Mouse (Mus musculus) adrenal gland, postnatal 4 days (tissue): Measurements from ENCODE around the gene Kctd11. TPM values are rescaled to one million over a fixed set of nuclear protein-coding genes. Genes with fewer than 3 reads are reported as not detected.
A peak's percentile ranks its signal among the peaks of the same experiment; 100 is the strongest.
"Not testable (repeated sequence)": the region's sequence is repeated elsewhere in the genome, so short reads cannot be mapped to it uniquely, and the experiment has no call there.

ENCODE experiments used
- DNase-seq, 2 experiments: peaks; one replicate each; pipeline ENCODE4 v3.0.0; 2021 to 2022; ENCODE audit warnings: low spot score in 2 of 2, mixed read lengths in 2 of 2
- long read RNA-seq, 2 experiments: library from polyadenylated mRNA; stranded (forward); transcript quantifications; one replicate each; pipeline ENCODE4 v2.0.0; 2021
- total RNA-seq, 2 experiments: library from RNA; stranded (reverse); gene quantifications; 2 replicates each; pipeline ENCODE4 v1.2.3; 2021

The Kctd11 gene
- 1 to 10 TPM; 3.4 to 4.1 TPM for total RNA-seq
- long read RNA-seq, experiment 1, result 0 reads
- long read RNA-seq, experiment 2, transcript Kctd11-201 (1 exons, 3,146 nt), result major isoform, 8 of 8 reads
- long read RNA-seq, experiment 2, partial matches to known transcripts, result 0 of 8 reads
- long read RNA-seq, experiment 2, other reads (novel, unspliced or antisense), result 0 of 8 reads

GRCm38 (mm10) chr11:69880853-69881603, at the start of gene Kctd11:
TSS of gene Kctd11 (minus strand) at chr11:69881406.
- DNase-seq, result peak; percentile 67 to 83

DNA sequence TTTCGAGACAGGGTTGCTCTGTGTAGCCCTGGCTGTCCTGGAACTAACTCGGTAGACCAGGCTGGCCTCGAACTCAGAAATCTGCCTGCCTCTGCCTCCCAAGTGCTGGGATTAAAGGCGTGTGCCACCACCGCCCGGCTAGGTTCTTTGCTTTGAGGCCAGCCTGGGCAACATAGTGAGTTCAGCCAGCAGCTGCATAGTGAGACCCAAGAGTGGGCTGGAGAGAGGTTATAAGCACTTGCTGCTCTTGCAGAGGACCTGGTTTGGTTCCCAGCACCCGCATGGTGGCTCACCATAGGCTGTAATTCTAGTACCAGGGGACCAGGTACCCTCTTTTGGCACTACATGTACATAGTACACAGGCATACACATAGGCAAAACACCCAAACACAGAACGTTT, 49.0 kb upstream of the Kctd11 start:
- DNase-seq, result not testable (repeated sequence)

- DNase-seq, result no peak
Observed at GRCm38 (mm10) chr11:69929712-69930111, 48.5 kb upstream of the Kctd11 start.

GRCm38 (mm10) chr11:69927501-69927900, 46.3 kb upstream of the Kctd11 start:
- DNase-seq, result no peak

GRCm38 (mm10) chr11:69922796-69923195, 41.6 kb upstream of the Kctd11 start:
- DNase-seq, result no peak

DNA sequence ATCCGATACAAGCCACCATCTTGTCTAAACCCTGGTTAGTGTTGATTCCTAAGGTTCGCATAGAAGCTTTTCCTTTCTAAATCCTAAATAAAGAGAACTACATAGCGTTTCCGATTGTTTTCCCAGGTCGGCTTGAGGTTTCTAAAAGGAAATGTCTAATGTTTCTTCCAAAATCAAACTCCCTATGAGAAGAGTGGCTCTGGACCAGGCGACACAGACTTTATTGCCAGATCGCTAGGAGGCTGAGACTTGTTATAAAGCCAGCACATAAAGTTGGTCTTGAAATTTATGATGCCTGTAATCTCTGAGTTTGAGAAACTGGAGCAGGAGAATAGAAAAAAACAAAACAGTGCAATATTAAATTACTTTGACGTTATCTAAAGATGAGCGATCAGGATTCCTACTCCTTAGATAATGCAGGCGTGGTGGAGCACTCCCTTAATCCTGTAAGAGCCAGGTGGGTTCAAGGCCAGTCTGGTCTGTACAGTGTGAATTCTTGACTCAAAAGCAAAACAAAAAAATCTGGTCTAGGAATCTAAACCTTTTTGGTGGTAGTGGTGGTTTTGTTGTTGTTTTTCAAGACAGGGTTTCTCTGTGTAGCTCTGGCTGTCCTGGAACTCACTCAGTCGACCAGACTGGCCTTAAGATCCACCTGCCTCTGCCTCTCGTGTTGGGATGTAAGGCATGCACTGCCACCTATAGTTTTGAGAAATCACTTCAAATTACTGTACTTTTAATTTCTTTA, 41.0 kb upstream of the Kctd11 start:
- no peak for DNase-seq

GRCm38 (mm10) chr11:69921114-69922011, 40.2 kb upstream of the Kctd11 start, which contains the start of gene Eif5a:
TSS of gene Eif5a (minus strand) at chr11:69921958.
- DNase-seq, result peak; percentile 100

- DNase-seq, result peak in 1 of 2 experiments; percentile 40
Observed at GRCm38 (mm10) chr11:69920266-69921031, 39.2 kb upstream of the Kctd11 start.

DNA sequence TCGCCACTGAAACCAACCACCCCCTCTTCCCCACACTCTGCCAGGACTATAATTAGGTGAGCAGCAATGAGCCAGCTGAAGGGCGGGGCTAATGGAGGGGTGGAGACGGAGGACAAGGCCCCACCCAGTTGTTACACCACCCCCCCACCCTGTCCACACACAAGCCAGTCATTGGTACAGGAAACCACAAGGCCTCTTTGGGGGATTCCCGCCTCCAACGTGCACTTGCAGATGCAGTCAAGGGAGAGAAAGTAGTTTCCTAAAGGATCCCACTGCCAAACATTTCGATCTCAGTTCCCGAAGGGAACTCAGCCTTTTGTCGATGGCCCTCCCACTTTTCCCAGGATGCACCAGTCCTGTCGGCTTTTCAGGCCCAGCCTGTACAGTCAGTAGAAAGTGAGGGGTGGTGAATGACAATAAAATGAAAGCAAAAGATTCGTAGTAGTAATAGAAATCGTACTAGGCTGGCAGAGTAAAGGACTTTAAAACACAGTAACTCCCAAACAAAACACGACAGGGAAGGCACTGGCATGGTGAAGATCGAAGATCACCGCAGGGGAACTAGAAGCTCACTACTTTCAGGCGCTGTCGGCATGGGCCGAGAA, 38.6 kb upstream of the Kctd11 start:
- peak; percentile 35 to 69 for DNase-seq

DNA sequence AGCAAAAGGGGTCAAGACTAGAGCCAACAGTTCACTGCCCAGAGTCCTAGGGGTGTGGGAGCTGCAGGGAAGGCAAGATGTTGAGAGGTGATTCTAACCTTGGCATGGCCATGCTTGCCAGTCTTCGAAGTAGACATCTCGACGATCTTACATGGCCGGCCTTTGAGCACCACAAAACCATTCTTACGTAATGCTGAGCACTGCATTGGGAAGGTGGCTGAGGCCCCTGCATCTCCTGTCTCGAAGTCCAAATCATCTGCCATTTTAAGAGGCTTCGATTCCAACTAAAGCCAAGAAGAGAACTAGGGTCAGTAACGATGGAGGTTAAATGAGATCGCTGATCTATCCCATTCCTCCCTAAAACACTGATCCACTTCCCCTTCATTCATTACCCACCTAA, 37.8 kb upstream of the Kctd11 start:
- DNase-seq, result no peak

DNA sequence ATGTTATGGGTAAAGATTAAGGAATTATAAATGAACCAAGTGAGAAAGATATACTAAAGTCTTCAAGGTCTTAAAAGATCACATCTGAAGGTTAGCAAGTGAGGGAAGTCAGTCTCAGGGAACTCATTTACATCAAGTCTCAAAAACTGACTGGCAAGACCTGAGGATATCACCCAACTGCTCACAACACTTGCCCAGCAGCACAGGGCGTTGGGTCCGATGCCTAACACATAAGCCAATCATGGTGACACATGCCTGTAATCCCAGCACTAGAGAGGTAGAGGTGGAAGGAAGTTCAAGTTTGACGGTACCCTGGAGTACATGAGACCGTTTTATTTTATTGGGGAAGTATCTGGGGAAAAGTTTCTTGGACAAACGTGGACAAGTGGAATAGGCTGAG, 36.9 kb upstream of the Kctd11 start:
- no peak for DNase-seq

DNA sequence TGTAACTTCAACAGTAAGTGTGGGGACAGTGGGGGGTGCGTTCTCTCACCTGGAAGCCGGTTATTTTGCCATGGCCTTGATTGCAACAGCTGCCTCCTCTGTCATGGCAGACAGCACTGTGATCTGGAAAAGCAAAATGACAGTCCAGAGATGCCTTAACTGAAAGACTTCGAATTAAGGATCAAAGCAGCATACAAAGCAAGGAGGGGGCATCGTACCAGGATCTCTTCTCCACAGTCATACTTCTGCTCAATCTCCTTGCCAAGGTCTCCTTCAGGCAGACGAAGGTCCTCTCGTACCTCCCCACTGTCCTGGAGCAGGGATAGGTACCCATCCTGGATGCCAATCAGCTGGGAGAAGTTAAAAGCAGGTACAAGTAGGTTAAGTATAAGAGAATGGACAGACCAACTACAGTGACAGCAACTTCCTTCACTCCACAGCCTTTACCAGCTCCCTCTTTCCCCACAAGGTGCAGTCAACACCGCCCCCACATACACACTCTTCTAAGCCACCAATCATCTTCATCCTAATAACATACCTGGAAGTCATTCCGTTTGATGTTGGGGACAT, 36.3 kb upstream of the Kctd11 start:
- no peak for DNase-seq

DNA sequence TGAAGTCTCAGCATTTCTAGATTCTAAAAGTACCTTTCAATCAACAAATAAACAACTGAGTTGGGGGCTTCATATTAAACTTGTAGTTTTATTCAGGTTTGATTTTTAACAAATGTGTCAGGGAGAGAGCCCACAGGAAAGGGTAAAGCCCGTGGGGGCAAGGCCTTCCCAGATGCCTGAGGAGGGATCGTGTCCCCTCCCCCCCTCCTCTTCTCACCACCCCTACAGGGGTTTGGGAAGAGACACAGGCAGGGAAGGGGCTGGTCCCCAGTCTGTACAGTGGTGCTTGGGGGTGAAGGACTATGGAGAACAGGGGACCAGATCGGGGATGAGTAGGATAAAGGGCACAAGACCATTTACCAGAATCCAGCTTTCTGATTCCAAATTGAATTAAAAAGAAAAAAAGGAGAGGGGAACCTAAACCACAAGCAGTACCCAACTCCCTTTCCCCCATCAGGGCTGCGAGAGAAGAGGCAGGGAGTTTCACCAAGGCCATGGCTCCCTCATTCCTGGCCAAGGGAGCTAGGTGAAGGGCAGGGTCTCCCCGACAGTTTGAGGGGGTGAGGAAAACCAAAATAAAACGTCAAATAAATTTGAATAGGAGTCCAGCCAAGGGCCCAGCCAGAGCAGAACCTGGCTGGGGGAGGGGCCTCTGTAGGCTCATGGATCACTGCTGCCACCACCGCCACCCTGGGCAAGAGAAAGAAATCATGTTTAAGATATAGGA, 35.6 kb upstream of the Kctd11 start:
- DNase-seq, result not testable (repeated sequence)

DNA sequence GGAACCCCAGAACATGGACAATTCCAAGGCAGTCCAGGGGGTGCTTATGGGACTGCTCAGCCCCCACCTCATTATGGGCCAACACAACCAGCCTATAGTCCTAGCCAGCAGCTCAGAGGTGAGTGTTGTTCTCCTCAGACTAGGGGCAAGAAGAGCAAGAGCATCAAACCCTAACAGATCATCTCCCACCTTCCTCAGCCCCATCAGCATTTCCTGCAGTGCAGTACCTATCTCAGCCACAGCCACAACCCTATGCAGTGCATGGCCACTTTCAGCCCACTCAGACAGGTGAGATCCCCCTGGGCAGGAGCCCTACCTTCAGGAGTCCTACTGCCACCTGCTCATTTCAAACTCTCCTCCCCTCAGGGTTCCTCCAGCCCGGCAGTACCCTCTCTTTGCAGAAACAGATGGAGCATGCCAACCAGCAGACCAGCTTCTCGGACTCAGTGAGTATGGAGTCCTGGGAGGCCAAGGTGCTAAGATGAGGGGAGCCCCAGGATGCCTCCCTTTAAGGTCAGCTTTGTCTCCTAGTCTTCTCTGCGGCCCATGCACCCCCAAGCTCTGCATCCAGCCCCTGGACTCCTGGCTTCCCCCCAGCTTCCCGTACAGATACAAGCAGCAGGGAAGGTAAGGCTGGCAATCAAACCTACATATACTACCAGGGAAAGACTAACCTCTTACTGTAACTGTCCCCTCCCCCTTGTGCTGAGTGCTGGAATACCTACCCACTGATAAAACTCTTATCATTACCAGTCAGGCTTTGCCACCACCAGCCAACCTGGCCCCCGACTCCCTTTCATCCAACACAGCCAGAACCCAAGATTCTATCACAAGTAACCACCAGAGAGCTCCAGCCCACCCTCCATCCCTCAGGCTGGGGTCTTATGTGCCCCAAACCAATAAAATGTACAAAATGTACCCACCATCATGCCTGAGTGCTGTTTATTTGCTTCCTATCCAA, 34.7 kb upstream of the Kctd11 start:
- no peak for DNase-seq

DNA sequence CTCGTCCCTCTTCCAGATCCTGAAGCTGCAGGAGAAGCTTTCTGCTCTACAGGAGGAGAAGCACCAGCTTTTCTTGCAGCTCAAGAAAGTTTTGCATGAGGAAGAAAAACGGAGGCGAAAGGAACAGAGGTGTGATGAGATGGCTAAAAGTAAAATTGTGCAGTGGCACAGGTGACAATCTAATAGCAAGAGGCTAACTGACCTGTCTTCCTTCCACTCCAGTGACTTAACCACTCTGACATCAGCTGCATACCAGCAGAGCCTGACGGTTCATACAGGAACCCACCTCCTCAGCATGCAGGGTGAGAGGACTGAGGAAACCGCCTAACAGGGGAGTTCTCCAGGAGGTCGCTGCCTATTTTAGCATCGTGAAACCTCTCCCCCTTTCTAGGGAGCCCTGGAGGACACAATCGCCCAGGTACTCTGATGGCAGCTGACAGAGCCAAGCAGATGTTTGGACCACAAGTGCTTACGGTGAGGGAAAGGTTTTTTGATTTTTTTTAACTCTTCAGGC, 33.8 kb upstream of the Kctd11 start:
- no peak for DNase-seq

- DNase-seq, result no peak
Observed at GRCm38 (mm10) chr11:69914372-69914764, 33.2 kb upstream of the Kctd11 start.
